Mouse (Mus musculus): ENCODE measurements around the gene Jun. TPM values are rescaled to one million over a fixed set of nuclear protein-coding genes. Genes with fewer than 3 reads are reported as not detected.

Gene Jun
- polyA plus RNA-seq, 1 experiment from 2014 or later: 54.0 TPM

GRCm38 (mm10) chr4:95062873-95063272 lies 10.9 kb upstream of the Jun start:
- 70% methylated on average over 9 of the region's 9 CpGs for WGBS
- ATAC-seq: no peak

GRCm38 (mm10) chr4:95057264-95057663 lies 5.2 kb upstream of the Jun start:
- Histone ChIP-seq H3K36me3 (ENCODE audit: control insufficient read depth, insufficient read depth, low read length) (no peaks in the 10 kb centered on the region), H3K27me3 (ENCODE audit: control insufficient read depth, insufficient read depth, low read depth, low read length) (no peaks in the 10 kb centered on the region), H3K4me3 (ENCODE audit: low read depth, low read length) (no peak overlapping the region), H3K4me2 (ENCODE audit: low read length) (no peak overlapping the region), H3K9ac (ENCODE audit: low read depth, low read length) (no peak overlapping the region), H3K9me3 (replicated peaks; ENCODE audit: control insufficient read depth, low read length, poor library complexity, severe bottlenecking) (no peaks in the 10 kb centered on the region), H3K4me1 (ENCODE audit: control insufficient read depth, insufficient read depth, low read length) (peaks cover 10% of the 10 kb centered on the region), H3K27ac (ENCODE audit: low read length) (no peak overlapping the region)
- 91% methylated on average over 4 of the region's 4 CpGs for WGBS
- no peak for ATAC-seq

More at GRCm38 (mm10) chr4:95062873-95063272, 10.9 kb upstream of the Jun start:
- no peak overlapping the region for H3K4me2 ChIP-seq (ENCODE audit: low read length)
- no peak overlapping the region for H3K27ac ChIP-seq (ENCODE audit: low read length)
- H3K27me3 ChIP-seq (ENCODE audit: control insufficient read depth, insufficient read depth, low read depth, low read length): no peaks in the 10 kb centered on the region
- H3K9ac ChIP-seq (ENCODE audit: low read depth, low read length): no peak overlapping the region
- H3K4me3 ChIP-seq (ENCODE audit: low read depth, low read length): no peak overlapping the region
- no peaks in the 10 kb centered on the region for H3K36me3 ChIP-seq (ENCODE audit: control insufficient read depth, insufficient read depth, low read length)
- no peaks in the 10 kb centered on the region for H3K4me1 ChIP-seq (ENCODE audit: control insufficient read depth, insufficient read depth, low read length)
- no peaks in the 10 kb centered on the region for H3K9me3 ChIP-seq (replicated peaks; ENCODE audit: control insufficient read depth, low read length, poor library complexity, severe bottlenecking)

GRCm38 (mm10) chr4:95055276-95055675 lies 3.3 kb upstream of the Jun start:
- no peaks in the 10 kb centered on the region for H3K36me3 ChIP-seq (ENCODE audit: control insufficient read depth, insufficient read depth, low read length)
- no peak for ATAC-seq
- no peak overlapping the region for H3K4me2 ChIP-seq (ENCODE audit: low read length)
- no peaks in the 10 kb centered on the region for H3K9me3 ChIP-seq (replicated peaks; ENCODE audit: control insufficient read depth, low read length, poor library complexity, severe bottlenecking)
- peaks cover 10% of the 10 kb centered on the region for H3K4me1 ChIP-seq (ENCODE audit: control insufficient read depth, insufficient read depth, low read length)
- H3K27ac ChIP-seq (ENCODE audit: low read length): no peak overlapping the region
- no peak overlapping the region for H3K9ac ChIP-seq (ENCODE audit: low read depth, low read length)
- no peaks in the 10 kb centered on the region for H3K27me3 ChIP-seq (ENCODE audit: control insufficient read depth, insufficient read depth, low read depth, low read length)
- WGBS: 67% methylated on average over 1 of the region's 1 CpGs
- no peak overlapping the region for H3K4me3 ChIP-seq (ENCODE audit: low read depth, low read length)

GRCm38 (mm10) chr4:95054336-95054735 lies 2.3 kb upstream of the Jun start:
- H3K4me3 ChIP-seq (ENCODE audit: low read depth, low read length): no peak overlapping the region
- WGBS: 49% methylated on average over 4 of the region's 4 CpGs
- no peaks in the 10 kb centered on the region for H3K36me3 ChIP-seq (ENCODE audit: control insufficient read depth, insufficient read depth, low read length)
- no peaks in the 10 kb centered on the region for H3K27me3 ChIP-seq (ENCODE audit: control insufficient read depth, insufficient read depth, low read depth, low read length)
- no peak overlapping the region for H3K9ac ChIP-seq (ENCODE audit: low read depth, low read length)
- no peak overlapping the region for H3K27ac ChIP-seq (ENCODE audit: low read length)
- H3K4me2 ChIP-seq (ENCODE audit: low read length): peak overlapping the region; percentile 84; the same call in 1 of the 2 replicates
- peaks cover 13% of the 10 kb centered on the region for H3K4me1 ChIP-seq (ENCODE audit: control insufficient read depth, insufficient read depth, low read length)
- no peak for ATAC-seq
- H3K9me3 ChIP-seq (replicated peaks; ENCODE audit: control insufficient read depth, low read length, poor library complexity, severe bottlenecking): no peaks in the 10 kb centered on the region

- no peak for ATAC-seq
- H3K27ac ChIP-seq (ENCODE audit: low read length): peak overlapping the region; percentile 95
- H3K36me3 ChIP-seq (ENCODE audit: control insufficient read depth, insufficient read depth, low read length): no peaks in the 10 kb centered on the region
- H3K4me1 ChIP-seq (ENCODE audit: control insufficient read depth, insufficient read depth, low read length): peaks cover 17% of the 10 kb centered on the region
- 0% methylated on average over 6 of the region's 6 CpGs for WGBS
- H3K4me3 ChIP-seq (ENCODE audit: low read depth, low read length): peak overlapping the region; percentile 77
- H3K9me3 ChIP-seq (replicated peaks; ENCODE audit: control insufficient read depth, low read length, poor library complexity, severe bottlenecking): no peaks in the 10 kb centered on the region
- H3K4me2 ChIP-seq (ENCODE audit: low read length): peak overlapping the region; percentile 84
- H3K27me3 ChIP-seq (ENCODE audit: control insufficient read depth, insufficient read depth, low read depth, low read length): no peaks in the 10 kb centered on the region
- H3K9ac ChIP-seq (ENCODE audit: low read depth, low read length): peak overlapping the region; percentile 82
Measured at GRCm38 (mm10) chr4:95053791-95054117, 1.7 kb upstream of the Jun start.

GRCm38 (mm10) chr4:95053041-95053790 lies 1.2 kb upstream of the Jun start:
- no peaks in the 10 kb centered on the region for H3K9me3 ChIP-seq (replicated peaks; ENCODE audit: control insufficient read depth, low read length, poor library complexity, severe bottlenecking)
- under 1% methylated on average over 29 of the region's 29 CpGs for WGBS
- peaks cover 22% of the 10 kb centered on the region for H3K4me1 ChIP-seq (ENCODE audit: control insufficient read depth, insufficient read depth, low read length)
- H3K27me3 ChIP-seq (ENCODE audit: control insufficient read depth, insufficient read depth, low read depth, low read length): no peaks in the 10 kb centered on the region
- H3K27ac ChIP-seq (ENCODE audit: low read length): peak overlapping the region; percentile 95
- peak overlapping the region; percentile 77 for H3K4me3 ChIP-seq (ENCODE audit: low read depth, low read length)
- peak overlapping the region; percentile 82 for H3K9ac ChIP-seq (ENCODE audit: low read depth, low read length)
- H3K4me2 ChIP-seq (ENCODE audit: low read length): peak overlapping the region; percentile 84
- no peaks in the 10 kb centered on the region for H3K36me3 ChIP-seq (ENCODE audit: control insufficient read depth, insufficient read depth, low read length)
- ATAC-seq: peak; percentile 49

GRCm38 (mm10) chr4:95051311-95051871 lies 631 bp downstream of the Jun start:
- no peaks in the 10 kb centered on the region for H3K27me3 ChIP-seq (ENCODE audit: control insufficient read depth, insufficient read depth, low read depth, low read length)
- peaks cover 24% of the 10 kb centered on the region for H3K4me1 ChIP-seq (ENCODE audit: control insufficient read depth, insufficient read depth, low read length)
- ATAC-seq: peak; percentile 2
- H3K9ac ChIP-seq (ENCODE audit: low read depth, low read length): peak overlapping the region; percentile 87
- WGBS: under 1% methylated on average over 50 of the region's 54 CpGs
- H3K9me3 ChIP-seq (replicated peaks; ENCODE audit: control insufficient read depth, low read length, poor library complexity, severe bottlenecking): no peaks in the 10 kb centered on the region
- no peaks in the 10 kb centered on the region for H3K36me3 ChIP-seq (ENCODE audit: control insufficient read depth, insufficient read depth, low read length)
- H3K4me2 ChIP-seq (ENCODE audit: low read length): peak overlapping the region; percentile 86
- H3K4me3 ChIP-seq (ENCODE audit: low read depth, low read length): peak overlapping the region; percentile 77
- peak overlapping the region; percentile 95 for H3K27ac ChIP-seq (ENCODE audit: low read length)

GRCm38 (mm10) chr4:95050518-95051278 lies 1.3 kb downstream of the Jun start:
- Histone ChIP-seq H3K4me2 (ENCODE audit: low read length) (peak overlapping the region; percentile 86), H3K9ac (ENCODE audit: low read depth, low read length) (peak overlapping the region; percentile 87), H3K4me3 (ENCODE audit: low read depth, low read length) (peak overlapping the region; percentile 77), H3K27me3 (ENCODE audit: control insufficient read depth, insufficient read depth, low read depth, low read length) (no peaks in the 10 kb centered on the region), H3K9me3 (replicated peaks; ENCODE audit: control insufficient read depth, low read length, poor library complexity, severe bottlenecking) (no peaks in the 10 kb centered on the region), H3K27ac (ENCODE audit: low read length) (peak overlapping the region; percentile 95), H3K36me3 (ENCODE audit: control insufficient read depth, insufficient read depth, low read length) (no peaks in the 10 kb centered on the region), H3K4me1 (ENCODE audit: control insufficient read depth, insufficient read depth, low read length) (peaks cover 24% of the 10 kb centered on the region)
- under 1% methylated on average over 70 of the region's 70 CpGs for WGBS
- peak; percentile 10; the same call in 1 of the 2 replicates for ATAC-seq

Measured in midbrain, embryonic 16.5 days (tissue).